Mouse (Mus musculus): ENCODE data around the gene Spn. TPM values are rescaled to one million over a fixed set of nuclear protein-coding genes. Genes with fewer than 3 reads are reported as not detected.
A peak's percentile ranks its signal among the peaks of the same experiment; 100 is the strongest.
"Not testable (repeated sequence)": the region's sequence is repeated elsewhere in the genome, so short reads cannot be mapped to it uniquely, and the experiment has no call there.

Spn gene
- 2.4 and 3.9 TPM in 2 replicates for polyA plus RNA-seq (2012; rRNA removed)

DNA sequence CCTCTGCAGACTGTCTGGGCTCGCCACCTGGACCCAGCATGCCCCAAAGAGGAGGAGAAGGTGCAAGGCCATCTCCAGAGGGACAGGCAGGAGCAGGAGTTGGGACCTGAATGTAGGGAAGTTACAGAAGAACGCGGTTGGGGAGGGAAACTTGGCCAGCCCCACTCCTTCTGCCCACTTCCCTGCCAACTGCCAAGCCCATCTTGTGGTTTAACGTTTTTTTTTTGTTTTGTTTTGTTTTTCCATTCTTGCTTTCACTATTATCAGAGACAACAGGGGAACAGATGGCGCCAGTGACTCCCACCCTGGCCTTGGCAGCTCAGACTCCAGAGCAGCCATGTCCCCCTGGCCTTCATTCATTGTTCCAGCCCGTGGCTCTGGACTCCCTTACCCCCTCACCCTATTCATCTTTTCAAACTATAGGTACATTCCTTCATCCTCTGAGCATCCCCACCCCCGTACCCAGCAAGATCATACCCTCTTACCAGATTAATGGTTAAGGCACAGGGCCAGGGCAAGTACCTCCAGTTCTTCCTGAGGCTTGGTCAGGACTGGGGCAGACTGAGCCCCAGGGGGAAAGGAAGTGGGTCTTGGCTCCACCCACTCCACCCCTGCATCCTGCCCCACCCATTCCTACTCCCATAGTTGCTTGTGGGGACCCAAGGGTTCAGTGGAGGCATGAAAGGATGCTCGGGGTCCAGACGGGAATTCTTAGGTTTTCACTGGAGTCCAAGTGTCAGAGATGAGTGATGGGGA is at the start of gene Spn:
Gene Spn (minus strand): TSS at position 562 of the 756 bp plus-strand sequence.
- TF ChIP-seq CTCF (IDR thresholded peaks at IDR 0.05; ENCODE audit: extremely low read depth, insufficient read length, insufficient replicate concordance, low read depth, low read length) (no peak), POLR2A (IDR thresholded peaks at IDR 0.05; ENCODE audit: low read depth, low read length) (no peak)
- no peaks in the 10 kb centered on the region for H3K27me3 ChIP-seq (ENCODE audit: control insufficient read depth, insufficient read depth, low read length)
- peak within 1 kb of the TSS; percentile 47; the same call in 1 of the 2 replicates for H3K27ac ChIP-seq (ENCODE audit: insufficient read depth, low read depth, low read length)

DNA sequence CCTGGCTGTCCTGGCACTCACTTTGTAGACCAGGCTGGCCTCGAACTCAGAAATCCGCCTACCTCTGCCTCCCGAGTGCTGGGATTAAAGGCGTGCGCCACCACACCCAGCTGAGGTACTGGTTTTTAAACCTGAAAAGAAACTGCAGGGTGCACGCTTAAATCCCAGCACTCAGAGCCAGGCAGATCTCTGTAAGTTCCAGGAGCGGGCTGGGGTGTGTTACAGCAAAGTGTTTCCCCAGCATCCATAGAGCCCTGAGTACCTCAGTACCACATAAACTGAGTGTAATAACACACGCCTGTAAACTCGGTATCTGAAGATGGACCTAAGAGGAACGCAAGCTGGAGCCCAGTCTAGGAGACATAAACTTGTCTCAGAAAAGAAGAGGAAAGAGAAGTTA is 49.7 kb upstream of the Spn start:
- no peaks in the 10 kb centered on the region for H3K27me3 ChIP-seq (ENCODE audit: control insufficient read depth, insufficient read depth, low read length)
- TF ChIP-seq CTCF (IDR thresholded peaks at IDR 0.05; ENCODE audit: extremely low read depth, insufficient read length, insufficient replicate concordance, low read depth, low read length), result no peak
- TF ChIP-seq POLR2A (IDR thresholded peaks at IDR 0.05; ENCODE audit: low read depth, low read length), result no peak
- H3K36me3 ChIP-seq (ENCODE audit: control insufficient read depth, insufficient read depth, low read length), result peaks cover 10% of the 10 kb centered on the region
- H3K4me1 ChIP-seq (ENCODE audit: control insufficient read depth, insufficient read depth, insufficient read length, low read length), result peaks cover 5% of the 10 kb centered on the region; the same call in 1 of the 2 replicates
- no peak overlapping the region for H3K27ac ChIP-seq (ENCODE audit: insufficient read depth, low read depth, low read length)
- no peak overlapping the region for H3K4me3 ChIP-seq (ENCODE audit: low read depth, low read length)
- WGBS, result 79% methylated on average over 10 of the region's 10 CpGs

More for the DNA sequence above, at the start of gene Spn:
- WGBS, result 59% methylated on average over 9 of the region's 9 CpGs
- no peaks in the 10 kb centered on the region; the same call in 1 of the 2 replicates for H3K4me1 ChIP-seq (ENCODE audit: control insufficient read depth, insufficient read depth, insufficient read length, low read length)
- H3K36me3 ChIP-seq (ENCODE audit: control insufficient read depth, insufficient read depth, low read length), result no peaks in the 10 kb centered on the region
- peak within 1 kb of the TSS; percentile 35; the same call in 1 of the 2 replicates for H3K4me3 ChIP-seq (ENCODE audit: low read depth, low read length)

DNA sequence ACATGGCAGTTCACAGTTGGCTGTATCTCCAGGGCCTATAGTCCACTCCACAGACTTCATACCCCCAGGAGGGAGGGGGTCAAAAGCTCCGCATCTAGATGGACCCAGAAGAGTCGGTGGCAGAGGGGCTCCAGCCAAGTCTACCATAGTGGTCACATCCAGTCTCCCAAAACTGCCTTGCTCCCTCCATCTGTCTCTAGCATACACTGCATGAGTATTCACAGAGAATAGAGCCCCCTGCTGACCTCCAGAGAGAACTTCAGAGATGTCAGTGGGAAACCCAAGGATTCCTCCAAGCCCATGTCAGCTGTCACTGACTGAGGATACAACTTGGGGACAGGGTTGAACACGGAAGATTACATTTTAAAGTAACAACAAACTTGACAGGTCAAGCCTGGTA is 48.0 kb upstream of the Spn start:
- H3K36me3 ChIP-seq (ENCODE audit: control insufficient read depth, insufficient read depth, low read length), result no peaks in the 10 kb centered on the region
- TF ChIP-seq POLR2A (IDR thresholded peaks at IDR 0.05; ENCODE audit: low read depth, low read length) (no peak), CTCF (IDR thresholded peaks at IDR 0.05; ENCODE audit: extremely low read depth, insufficient read length, insufficient replicate concordance, low read depth, low read length) (peak; percentile 37; the same call in 1 of the 2 replicates)
- no peak overlapping the region for H3K4me3 ChIP-seq (ENCODE audit: low read depth, low read length)
- H3K27ac ChIP-seq (ENCODE audit: insufficient read depth, low read depth, low read length), result no peak overlapping the region
- no peaks in the 10 kb centered on the region for H3K27me3 ChIP-seq (ENCODE audit: control insufficient read depth, insufficient read depth, low read length)
- H3K4me1 ChIP-seq (ENCODE audit: control insufficient read depth, insufficient read depth, insufficient read length, low read length), result peaks cover 5% of the 10 kb centered on the region; the same call in 1 of the 2 replicates
- WGBS, result 70% methylated on average over 3 of the region's 3 CpGs

DNA sequence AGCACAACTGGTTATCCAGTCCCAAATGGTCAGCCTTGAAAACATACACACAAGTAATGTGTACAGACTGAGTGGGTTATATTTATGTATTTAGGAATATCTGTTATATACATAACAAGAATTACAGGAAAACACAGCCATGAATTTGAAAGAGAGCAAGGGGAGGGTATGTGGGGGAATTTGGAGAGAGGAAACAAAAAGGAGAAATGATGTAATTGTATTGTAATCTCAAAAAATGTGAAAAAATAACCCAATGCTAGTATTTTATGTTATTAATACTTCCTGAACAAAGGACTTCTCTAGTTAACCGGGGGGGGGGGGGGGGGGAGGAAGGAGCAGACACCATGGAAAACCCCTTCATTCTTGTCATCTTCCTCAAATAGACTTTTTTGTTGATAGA is 47.1 kb upstream of the Spn start:
- Histone ChIP-seq H3K4me3 (ENCODE audit: low read depth, low read length) (no peak overlapping the region), H3K27ac (ENCODE audit: insufficient read depth, low read depth, low read length) (peak overlapping the region; percentile 41; the same call in 1 of the 2 replicates), H3K36me3 (ENCODE audit: control insufficient read depth, insufficient read depth, low read length) (no peaks in the 10 kb centered on the region), H3K4me1 (ENCODE audit: control insufficient read depth, insufficient read depth, insufficient read length, low read length) (peaks cover 5% of the 10 kb centered on the region; the same call in 1 of the 2 replicates), H3K27me3 (ENCODE audit: control insufficient read depth, insufficient read depth, low read length) (no peaks in the 10 kb centered on the region)
- 31% methylated on average over 1 of the region's 1 CpGs for WGBS
- TF ChIP-seq POLR2A (IDR thresholded peaks at IDR 0.05; ENCODE audit: low read depth, low read length) (no peak), CTCF (IDR thresholded peaks at IDR 0.05; ENCODE audit: extremely low read depth, insufficient read length, insufficient replicate concordance, low read depth, low read length) (no peak)

DNA sequence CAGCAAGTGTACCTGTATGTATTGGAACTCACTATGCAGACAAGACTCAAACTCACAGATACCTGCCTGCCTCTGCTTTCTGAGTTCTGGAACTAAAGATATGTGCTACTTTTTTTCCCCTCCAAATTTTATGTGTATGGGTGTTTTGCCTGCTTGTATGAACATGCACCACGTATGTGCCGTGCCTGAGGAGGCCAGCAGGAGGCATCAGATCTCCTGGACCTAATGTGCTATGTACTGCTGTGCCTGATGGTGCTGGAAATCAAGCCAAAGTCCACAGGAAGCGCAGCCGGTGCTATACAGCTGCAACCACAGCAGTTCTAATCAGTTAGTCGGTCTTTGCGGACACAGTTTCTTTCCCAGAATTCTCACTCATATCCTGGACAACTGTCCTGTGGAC is 46.2 kb upstream of the Spn start:
- Histone ChIP-seq H3K4me1 (ENCODE audit: control insufficient read depth, insufficient read depth, insufficient read length, low read length) (peaks cover 3% of the 10 kb centered on the region; the same call in 1 of the 2 replicates), H3K27ac (ENCODE audit: insufficient read depth, low read depth, low read length) (peak overlapping the region; percentile 41; the same call in 1 of the 2 replicates), H3K4me3 (ENCODE audit: low read depth, low read length) (no peak overlapping the region), H3K27me3 (ENCODE audit: control insufficient read depth, insufficient read depth, low read length) (no peaks in the 10 kb centered on the region), H3K36me3 (ENCODE audit: control insufficient read depth, insufficient read depth, low read length) (no peaks in the 10 kb centered on the region)
- TF ChIP-seq CTCF (IDR thresholded peaks at IDR 0.05; ENCODE audit: extremely low read depth, insufficient read length, insufficient replicate concordance, low read depth, low read length), result peak; percentile 57; the same call in 1 of the 2 replicates
- no peak for TF ChIP-seq POLR2A (IDR thresholded peaks at IDR 0.05; ENCODE audit: low read depth, low read length)
- 39% methylated on average over 6 of the region's 6 CpGs for WGBS

DNA sequence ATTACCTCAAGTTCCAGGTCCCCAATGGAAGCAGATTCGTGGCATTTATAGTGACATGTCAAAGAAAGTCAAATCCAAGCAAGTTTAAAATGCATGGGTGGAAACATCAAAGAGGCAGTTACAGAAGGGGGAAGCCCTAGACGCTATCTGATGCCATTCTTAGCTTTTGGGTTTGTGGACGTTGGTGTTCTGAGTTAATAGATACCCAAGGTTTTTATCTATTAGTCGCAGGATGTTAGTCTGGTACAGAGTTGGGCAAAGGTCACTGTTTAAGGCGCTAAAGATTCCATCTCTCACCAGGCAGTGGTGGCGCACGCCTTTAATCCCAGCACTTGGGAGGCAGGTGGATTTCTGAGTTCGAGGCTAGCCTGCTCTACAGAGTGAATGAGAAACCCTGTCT is 45.7 kb upstream of the Spn start:
- Histone ChIP-seq H3K36me3 (ENCODE audit: control insufficient read depth, insufficient read depth, low read length) (no peaks in the 10 kb centered on the region), H3K4me3 (ENCODE audit: low read depth, low read length) (no peak overlapping the region), H3K27ac (ENCODE audit: insufficient read depth, low read depth, low read length) (no peak overlapping the region), H3K4me1 (ENCODE audit: control insufficient read depth, insufficient read depth, insufficient read length, low read length) (peaks cover 3% of the 10 kb centered on the region; the same call in 1 of the 2 replicates), H3K27me3 (ENCODE audit: control insufficient read depth, insufficient read depth, low read length) (no peaks in the 10 kb centered on the region)
- 24% methylated on average over 8 of the region's 8 CpGs for WGBS
- no peak for TF ChIP-seq POLR2A (IDR thresholded peaks at IDR 0.05; ENCODE audit: low read depth, low read length)
- no peak for TF ChIP-seq CTCF (IDR thresholded peaks at IDR 0.05; ENCODE audit: extremely low read depth, insufficient read length, insufficient replicate concordance, low read depth, low read length)

DNA sequence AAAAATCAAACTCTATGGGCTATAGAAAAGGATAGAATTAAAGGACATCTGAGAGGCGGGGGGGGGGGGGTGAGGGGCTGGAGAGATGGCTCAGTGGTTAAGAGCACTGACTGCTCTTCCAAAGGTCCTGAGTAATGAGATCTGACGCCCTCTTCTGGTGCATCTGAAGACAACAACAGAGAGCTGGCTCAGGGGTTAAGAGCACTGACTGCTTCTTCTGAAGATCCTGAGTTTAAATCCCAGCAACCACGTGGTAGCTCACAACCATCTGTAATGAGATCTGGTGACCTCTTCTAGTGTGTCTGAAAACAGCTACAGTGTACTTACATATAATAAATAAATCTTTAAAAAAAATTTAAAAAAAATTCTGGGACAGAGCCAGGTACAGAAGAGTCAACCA is 44.1 kb upstream of the Spn start:
- not testable (repeated sequence) for H3K27me3 ChIP-seq (ENCODE audit: control insufficient read depth, insufficient read depth, low read length); H3K4me3 ChIP-seq (ENCODE audit: low read depth, low read length); H3K27ac ChIP-seq (ENCODE audit: insufficient read depth, low read depth, low read length); H3K4me1 ChIP-seq (ENCODE audit: control insufficient read depth, insufficient read depth, insufficient read length, low read length); H3K36me3 ChIP-seq (ENCODE audit: control insufficient read depth, insufficient read depth, low read length)
- 57% methylated on average over 3 of the region's 3 CpGs for WGBS
